Mouse (Mus musculus) retina, embryonic 14.5 days (tissue): ENCODE data around the gene Vamp1.

Source experiments
- DNase-seq: peaks from one replicate; pipeline ENCODE4 v3.0.0-alpha.2; 2015; ENCODE audit warnings: low spot score

Vamp1 gene

GRCm38 (mm10) chr6:125288730-125289129 is 73.4 kb downstream of the Vamp1 start:
- DNase-seq = no peak

GRCm38 (mm10) chr6:125291329-125291728 is 76.0 kb downstream of the Vamp1 start:
- DNase-seq = no peak

- no peak for DNase-seq
Measured at GRCm38 (mm10) chr6:125292256-125292655, 76.9 kb downstream of the Vamp1 start.

GRCm38 (mm10) chr6:125294049-125294448 is 78.7 kb downstream of the Vamp1 start:
- no peak for DNase-seq
